Mouse (Mus musculus): ENCODE results near the gene Sell. TPM values are rescaled to one million over a fixed set of nuclear protein-coding genes. Genes with fewer than 3 reads are reported as not detected.

Sell gene
- polyA plus RNA-seq, 1 experiment from 2014 or later: 0.23 TPM

DNA sequence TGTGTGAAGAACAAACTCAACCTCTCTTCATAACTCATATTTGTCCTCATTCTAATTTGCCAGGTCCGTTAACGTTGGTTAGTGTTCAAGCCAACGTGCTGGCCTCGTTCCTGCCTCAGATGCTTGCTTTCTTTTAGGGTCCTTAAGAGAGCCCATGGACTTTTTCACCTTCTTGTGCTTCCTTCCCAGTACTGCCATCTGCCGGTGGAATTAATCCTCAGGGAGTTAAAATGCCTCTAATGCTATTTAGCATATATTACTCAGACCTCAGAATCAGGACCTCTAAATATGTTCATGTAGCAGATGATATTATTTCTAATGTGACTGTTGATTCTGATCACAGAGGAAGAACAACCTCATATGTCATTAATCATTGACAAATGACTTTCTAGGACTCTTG lies 34.4 kb upstream of the Sell start:
- H3K4me2 ChIP-seq (replicated peaks; ENCODE audit: low read depth): no peak overlapping the region
- no peak overlapping the region for H3K27ac ChIP-seq (ENCODE audit: low read depth, low read length)
- H3K4me3 ChIP-seq (ENCODE audit: low read depth, low read length): no peak overlapping the region
- TF ChIP-seq CTCF (IDR thresholded peaks at IDR 0.05; ENCODE audit: low read depth): no peak; the same call in 1 of the 2 replicates
- H3K4me1 ChIP-seq (replicated peaks; ENCODE audit: control insufficient read depth, insufficient read depth, low read length): no peaks in the 10 kb centered on the region
- no peak overlapping the region for H3K9ac ChIP-seq (ENCODE audit: low read depth, low read length)
- H3K27me3 ChIP-seq (replicated peaks; ENCODE audit: control insufficient read depth, insufficient read depth, low read length): no peaks in the 10 kb centered on the region
- no peak for ATAC-seq
- 62% methylated on average over 5 of the region's 5 CpGs for WGBS
- no peaks in the 10 kb centered on the region for H3K9me3 ChIP-seq (ENCODE audit: control insufficient read depth)
- H3K36me3 ChIP-seq (ENCODE audit: control insufficient read depth, insufficient read depth): no peaks in the 10 kb centered on the region

DNA sequence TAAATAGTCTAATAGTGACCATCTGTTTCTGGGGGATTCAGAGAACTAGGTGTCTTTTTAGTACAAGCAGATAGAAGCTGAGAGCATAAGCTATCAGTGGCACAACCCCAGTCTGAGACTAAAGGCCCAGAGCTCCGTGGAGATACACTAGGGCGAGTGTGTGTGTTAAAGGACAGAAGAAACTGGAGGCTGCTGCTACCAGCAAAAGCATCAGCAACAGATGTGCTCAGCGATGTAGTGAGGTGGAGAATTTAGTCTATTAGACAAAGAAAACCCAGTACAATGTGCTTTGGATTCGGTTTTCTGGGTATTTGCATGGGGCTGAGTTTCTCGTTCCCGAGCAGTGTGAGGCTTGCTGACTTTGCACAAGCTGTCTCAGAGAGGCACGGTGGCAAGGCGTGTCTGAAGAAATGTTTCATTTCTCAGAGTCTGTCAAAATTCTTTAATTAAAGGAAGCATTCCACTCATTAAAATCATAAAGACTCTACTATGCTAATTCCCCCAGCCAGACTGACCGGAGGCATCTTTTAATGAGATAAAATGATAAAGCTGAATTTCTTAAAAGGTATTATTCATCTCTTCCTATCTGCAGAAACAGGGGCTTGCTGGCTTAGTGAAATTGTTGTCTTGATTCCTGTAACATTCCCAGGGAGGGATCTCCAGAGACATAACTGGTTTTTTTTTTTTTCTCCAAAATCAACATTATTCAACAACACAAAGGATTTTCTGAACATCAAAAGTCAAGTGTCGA lies 21.2 kb upstream of the Sell start:
- TF ChIP-seq CTCF (IDR thresholded peaks at IDR 0.05; ENCODE audit: low read depth): no peak
- H3K9ac ChIP-seq (ENCODE audit: low read depth, low read length): no peak overlapping the region
- WGBS: 75% methylated on average over 10 of the region's 10 CpGs

DNA sequence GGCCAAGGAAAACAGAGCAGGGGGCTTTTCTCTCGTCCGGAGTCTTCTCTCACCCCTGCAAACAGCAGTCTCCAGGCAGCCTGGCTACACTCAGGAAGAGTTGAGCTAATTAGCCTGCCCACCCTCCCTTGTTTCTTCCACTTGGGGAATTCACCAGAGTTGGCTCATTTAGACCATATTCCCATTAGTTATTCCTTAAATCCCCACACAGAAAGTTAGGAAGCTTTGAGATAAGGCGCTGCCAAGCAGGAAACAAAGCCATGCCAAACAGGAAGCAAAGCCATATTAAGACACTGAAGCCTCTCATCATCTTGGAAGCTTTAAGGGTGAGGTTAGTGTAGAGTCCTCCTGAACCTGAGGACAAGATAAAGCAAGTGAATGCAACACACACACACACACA lies 18.2 kb upstream of the Sell start:
- Histone ChIP-seq H3K27me3 (replicated peaks; ENCODE audit: control insufficient read depth, insufficient read depth, low read length) (no peaks in the 10 kb centered on the region), H3K4me3 (ENCODE audit: low read depth, low read length) (no peak overlapping the region), H3K9ac (ENCODE audit: low read depth, low read length) (no peak overlapping the region), H3K27ac (ENCODE audit: low read depth, low read length) (no peak overlapping the region), H3K4me1 (replicated peaks; ENCODE audit: control insufficient read depth, insufficient read depth, low read length) (no peaks in the 10 kb centered on the region), H3K9me3 (ENCODE audit: control insufficient read depth) (no peaks in the 10 kb centered on the region), H3K4me2 (replicated peaks; ENCODE audit: low read depth) (no peak overlapping the region), H3K36me3 (ENCODE audit: control insufficient read depth, insufficient read depth) (no peaks in the 10 kb centered on the region)
- no peak for ATAC-seq
- WGBS: 61% methylated on average over 3 of the region's 3 CpGs
- no peak for TF ChIP-seq CTCF (IDR thresholded peaks at IDR 0.05; ENCODE audit: low read depth)

More for the DNA sequence above, 21.2 kb upstream of the Sell start:
- no peaks in the 10 kb centered on the region for H3K4me1 ChIP-seq (replicated peaks; ENCODE audit: control insufficient read depth, insufficient read depth, low read length)
- H3K27me3 ChIP-seq (replicated peaks; ENCODE audit: control insufficient read depth, insufficient read depth, low read length): no peaks in the 10 kb centered on the region
- no peak for ATAC-seq
- H3K9me3 ChIP-seq (ENCODE audit: control insufficient read depth): no peaks in the 10 kb centered on the region
- no peak overlapping the region for H3K4me2 ChIP-seq (replicated peaks; ENCODE audit: low read depth)
- H3K4me3 ChIP-seq (ENCODE audit: low read depth, low read length): no peak overlapping the region
- no peaks in the 10 kb centered on the region for H3K36me3 ChIP-seq (ENCODE audit: control insufficient read depth, insufficient read depth)
- no peak overlapping the region for H3K27ac ChIP-seq (ENCODE audit: low read depth, low read length)

DNA sequence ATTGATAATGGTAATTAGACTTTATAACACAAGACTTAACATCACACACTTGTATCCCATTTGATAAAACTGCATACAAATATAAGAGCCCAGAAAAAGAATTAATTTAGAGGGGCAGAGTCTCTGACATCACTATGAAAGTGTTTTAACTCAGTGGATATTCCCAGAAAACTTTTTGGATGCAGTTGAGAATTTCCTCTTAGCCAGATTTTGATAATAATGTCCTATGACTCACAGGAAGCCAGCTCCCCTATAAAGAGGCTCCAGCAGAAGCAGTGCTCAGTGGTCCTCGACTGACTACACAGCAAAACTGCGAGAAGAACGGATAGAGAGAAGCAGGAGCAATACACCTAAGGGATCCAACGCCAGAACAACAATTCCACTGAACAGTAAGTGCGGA lies 13.8 kb upstream of the Sell start, which contains the start of gene Sele:
Sele (plus strand) TSS at position 301 of the 400 bp plus-strand sequence.
- Histone ChIP-seq H3K4me2 (replicated peaks; ENCODE audit: low read depth) (no peak within 1 kb of the TSS), H3K9ac (ENCODE audit: low read depth, low read length) (no peak within 1 kb of the TSS), H3K4me1 (replicated peaks; ENCODE audit: control insufficient read depth, insufficient read depth, low read length) (no peaks in the 10 kb centered on the region), H3K36me3 (ENCODE audit: control insufficient read depth, insufficient read depth) (no peaks in the 10 kb centered on the region), H3K9me3 (ENCODE audit: control insufficient read depth) (no peaks in the 10 kb centered on the region), H3K27ac (ENCODE audit: low read depth, low read length) (no peak within 1 kb of the TSS), H3K4me3 (ENCODE audit: low read depth, low read length) (no peak within 1 kb of the TSS), H3K27me3 (replicated peaks; ENCODE audit: control insufficient read depth, insufficient read depth, low read length) (no peaks in the 10 kb centered on the region)
- no peak for ATAC-seq
- no peak for TF ChIP-seq CTCF (IDR thresholded peaks at IDR 0.05; ENCODE audit: low read depth)
- WGBS: 78% methylated on average over 5 of the region's 5 CpGs

DNA sequence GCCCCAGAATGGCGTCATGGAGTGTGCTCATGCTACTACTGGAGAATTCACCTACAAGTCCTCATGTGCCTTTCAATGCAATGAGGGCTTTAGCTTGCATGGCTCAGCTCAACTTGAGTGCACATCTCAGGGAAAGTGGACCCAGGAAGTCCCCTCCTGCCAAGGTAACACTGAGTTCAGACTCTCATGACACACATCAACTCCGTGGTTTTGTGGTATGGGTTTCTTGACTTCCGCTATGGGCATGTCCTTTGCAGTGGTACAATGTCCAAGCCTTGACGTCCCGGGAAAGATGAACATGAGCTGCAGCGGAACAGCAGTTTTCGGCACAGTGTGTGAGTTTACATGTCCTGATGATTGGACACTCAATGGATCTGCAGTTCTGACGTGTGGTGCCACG lies 8.2 kb upstream of the Sell start:
- 94% methylated on average over 9 of the region's 9 CpGs for WGBS
- Histone ChIP-seq H3K9ac (ENCODE audit: low read depth, low read length) (no peak overlapping the region), H3K9me3 (ENCODE audit: control insufficient read depth) (no peaks in the 10 kb centered on the region), H3K4me1 (replicated peaks; ENCODE audit: control insufficient read depth, insufficient read depth, low read length) (no peaks in the 10 kb centered on the region), H3K4me3 (ENCODE audit: low read depth, low read length) (no peak overlapping the region), H3K4me2 (replicated peaks; ENCODE audit: low read depth) (no peak overlapping the region), H3K27ac (ENCODE audit: low read depth, low read length) (no peak overlapping the region), H3K36me3 (ENCODE audit: control insufficient read depth, insufficient read depth) (no peaks in the 10 kb centered on the region), H3K27me3 (replicated peaks; ENCODE audit: control insufficient read depth, insufficient read depth, low read length) (no peaks in the 10 kb centered on the region)
- no peak for TF ChIP-seq CTCF (IDR thresholded peaks at IDR 0.05; ENCODE audit: low read depth)
- no peak for ATAC-seq

DNA sequence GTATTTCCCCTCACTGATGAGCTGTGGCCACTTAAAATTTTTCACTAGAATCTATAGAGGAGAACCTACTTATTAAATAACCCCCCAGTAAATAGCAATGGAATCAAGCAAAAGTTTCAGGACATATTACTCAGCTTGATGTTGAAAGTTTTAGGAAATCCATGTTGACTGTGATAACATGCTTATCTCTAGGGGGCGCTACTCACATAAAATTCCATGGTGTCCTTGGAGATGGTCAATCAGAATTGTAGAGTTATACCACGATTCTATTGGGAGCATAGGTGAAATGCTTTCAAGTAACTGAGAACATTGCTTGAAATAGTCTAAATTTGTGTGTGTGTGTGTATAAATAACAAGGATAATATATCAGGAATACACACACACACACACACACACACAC lies 7.0 kb upstream of the Sell start:
- Histone ChIP-seq H3K36me3 (ENCODE audit: control insufficient read depth, insufficient read depth) (no peaks in the 10 kb centered on the region), H3K27ac (ENCODE audit: low read depth, low read length) (no peak overlapping the region), H3K4me3 (ENCODE audit: low read depth, low read length) (no peak overlapping the region), H3K27me3 (replicated peaks; ENCODE audit: control insufficient read depth, insufficient read depth, low read length) (no peaks in the 10 kb centered on the region), H3K4me2 (replicated peaks; ENCODE audit: low read depth) (no peak overlapping the region), H3K9me3 (ENCODE audit: control insufficient read depth) (no peaks in the 10 kb centered on the region), H3K4me1 (replicated peaks; ENCODE audit: control insufficient read depth, insufficient read depth, low read length) (no peaks in the 10 kb centered on the region), H3K9ac (ENCODE audit: low read depth, low read length) (no peak overlapping the region)
- ATAC-seq: no peak
- peak; percentile 47 for TF ChIP-seq CTCF (IDR thresholded peaks at IDR 0.05; ENCODE audit: low read depth)
- 52% methylated on average over 2 of the region's 2 CpGs for WGBS
